Mouse (Mus musculus): Measurements from ENCODE around the gene Hnrnph2. TPM values are rescaled to one million over a fixed set of nuclear protein-coding genes. Genes with fewer than 3 reads are reported as not detected.

Hnrnph2 gene
- 277 TPM for polyA plus RNA-seq (2014; fragmentation: Illumina TruSeq; extraction: RNeasy Lipid Tissue Mini Kit (QIAGEN cat#74804); ENCODE audit: low read depth, low replicate concordance)

DNA sequence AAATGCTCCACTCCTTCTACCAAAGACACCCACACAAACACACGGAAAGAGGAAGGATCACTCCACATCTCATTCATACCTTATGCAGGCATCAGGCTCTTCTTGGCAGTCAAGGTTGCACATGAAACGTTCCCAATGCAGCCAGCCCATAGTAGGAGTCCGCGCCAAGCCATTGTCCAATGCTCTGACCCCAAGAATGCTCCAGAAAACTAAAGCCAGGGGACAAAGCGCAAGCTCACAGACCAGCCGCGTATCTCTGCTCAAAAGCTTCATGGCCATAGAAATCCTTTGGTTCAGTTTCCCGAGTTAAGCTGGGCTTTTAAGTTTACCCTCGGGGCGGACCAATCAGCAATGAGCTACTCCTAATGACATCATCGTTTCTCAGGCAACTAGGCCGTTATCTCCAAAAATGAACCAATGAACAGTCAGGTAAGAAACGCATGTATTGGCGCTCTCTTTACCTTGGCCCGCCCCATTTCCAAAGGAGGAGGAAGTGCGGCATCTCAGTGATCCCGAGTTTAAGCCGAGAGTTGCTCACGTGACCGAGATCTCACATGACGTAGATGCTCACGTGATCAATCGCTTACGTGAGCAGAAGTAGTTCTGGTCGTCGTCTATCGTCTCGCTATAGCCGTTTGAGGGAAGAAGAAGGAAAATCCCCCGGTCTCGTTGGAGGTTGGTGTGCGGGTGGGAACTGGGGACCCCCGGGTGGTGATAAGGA lies at the start of gene Hnrnph2, which contains the start of gene Gla:
Gene Hnrnph2, plus strand, starts transcription at position 521 of the 721 bp plus-strand sequence.
Gene Gla, minus strand, starts transcription at position 467 of the 721 bp plus-strand sequence.

DNA sequence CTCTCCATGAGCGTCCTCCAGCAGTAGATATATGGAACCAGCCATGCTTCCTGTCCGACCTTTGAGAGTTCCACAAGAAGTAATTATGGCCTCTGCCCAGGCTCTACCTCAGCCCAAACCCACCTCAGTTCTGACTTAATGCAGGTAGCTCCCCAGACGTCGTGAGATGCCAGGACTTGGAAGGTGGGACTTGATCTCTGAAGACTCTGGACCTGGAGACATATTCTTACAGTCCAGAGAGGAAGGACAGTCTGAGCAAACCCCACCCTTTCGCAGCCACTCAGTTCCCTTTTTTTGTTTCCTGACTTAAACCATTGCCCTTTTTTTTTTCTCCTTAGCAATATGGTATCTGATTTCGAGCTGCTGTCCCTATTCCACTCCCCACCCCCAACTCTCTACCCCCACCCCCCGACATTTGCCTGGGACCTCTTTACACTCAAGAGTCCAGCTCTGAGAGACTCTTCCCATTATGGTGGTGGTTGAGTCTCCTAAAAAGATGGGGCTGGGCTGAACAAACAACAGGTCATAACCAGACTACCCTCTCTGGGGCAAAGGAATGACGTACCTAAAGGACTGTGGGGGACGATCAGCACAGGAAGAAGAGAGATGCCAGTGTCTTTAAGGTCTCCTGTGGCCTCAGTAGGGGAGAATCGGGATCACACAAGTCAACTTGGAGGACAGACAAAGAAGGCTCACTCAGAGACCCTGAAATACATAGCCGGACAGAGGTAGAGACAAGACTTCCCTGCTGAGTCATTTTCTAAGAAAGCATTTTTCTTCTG lies 17.9 kb upstream of the Hnrnph2 start, which contains the start of gene Btk:
Gene Btk, minus strand, starts transcription at position 683 of the 782 bp plus-strand sequence.

DNA sequence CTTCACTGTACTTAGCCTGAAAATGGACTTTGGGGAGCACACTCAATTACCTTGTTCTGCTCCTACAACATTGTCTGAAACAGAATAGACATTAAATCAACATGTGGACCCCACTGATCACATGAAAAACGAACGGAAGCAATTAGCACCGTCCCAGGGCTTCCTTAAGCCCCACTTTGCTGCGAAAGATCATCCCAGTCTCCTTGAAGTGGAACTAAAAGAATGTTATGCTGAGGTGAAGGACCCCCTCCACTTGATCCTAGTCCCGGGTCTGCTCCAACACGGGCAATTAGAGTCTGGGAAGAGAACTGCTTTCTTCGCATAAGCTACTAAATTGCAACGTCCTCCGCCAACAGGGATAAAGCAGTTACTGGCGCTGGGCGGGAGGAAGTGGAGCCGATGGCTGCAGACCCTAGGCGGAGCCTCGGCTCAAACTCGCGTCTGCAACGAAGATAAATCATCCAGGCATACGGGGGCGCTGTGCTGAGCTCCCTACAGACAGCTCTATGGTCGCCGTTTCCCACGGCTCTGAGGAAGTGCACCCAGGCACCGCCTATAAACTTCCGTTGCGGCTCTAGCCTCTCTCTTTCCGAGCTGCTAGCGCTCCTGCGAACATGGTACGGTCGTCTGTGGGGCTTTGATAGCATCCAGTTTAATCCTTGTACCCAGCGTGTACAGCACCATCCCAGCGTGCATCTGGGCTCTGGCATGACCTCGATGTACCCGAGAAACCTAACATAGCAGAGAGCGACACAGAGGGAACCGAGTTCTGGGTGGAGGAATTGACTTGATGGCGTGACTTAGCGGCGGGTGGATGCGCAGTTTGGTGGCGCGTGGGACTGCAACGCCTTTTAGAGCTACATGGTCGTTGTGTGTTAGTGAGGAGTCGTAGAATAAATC lies 15.6 kb upstream of the Hnrnph2 start, which contains the start of gene Rpl36a:
Gene Rpl36a, plus strand, starts transcription at position 552 of the 900 bp plus-strand sequence.

Other genes starting within 250 kb of the Hnrnph2 start
- gene Drp2, start 196.6 kb upstream of the Hnrnph2 start, polyA plus RNA-seq (2014; fragmentation: Illumina TruSeq; extraction: RNeasy Lipid Tissue Mini Kit (QIAGEN cat#74804); ENCODE audit: low read depth, low replicate concordance) = 0.41 TPM
- not detected for gene Taf7l, start 124.7 kb upstream of the Hnrnph2 start, polyA plus RNA-seq (2014; fragmentation: Illumina TruSeq; extraction: RNeasy Lipid Tissue Mini Kit (QIAGEN cat#74804); ENCODE audit: low read depth, low replicate concordance)
- 147 TPM for gene Timm8a1, start 59.3 kb upstream of the Hnrnph2 start, polyA plus RNA-seq (2014; fragmentation: Illumina TruSeq; extraction: RNeasy Lipid Tissue Mini Kit (QIAGEN cat#74804); ENCODE audit: low read depth, low replicate concordance)
- 4.1 TPM for gene Btk, start 17.6 kb upstream of the Hnrnph2 start, polyA plus RNA-seq (2014; fragmentation: Illumina TruSeq; extraction: RNeasy Lipid Tissue Mini Kit (QIAGEN cat#74804); ENCODE audit: low read depth, low replicate concordance)
- 438 TPM for gene Rpl36a, start 15.5 kb upstream of the Hnrnph2 start, polyA plus RNA-seq (2014; fragmentation: Illumina TruSeq; extraction: RNeasy Lipid Tissue Mini Kit (QIAGEN cat#74804); ENCODE audit: low read depth, low replicate concordance)
- gene Gla, start 54 bp upstream of the Hnrnph2 start, polyA plus RNA-seq (2014; fragmentation: Illumina TruSeq; extraction: RNeasy Lipid Tissue Mini Kit (QIAGEN cat#74804); ENCODE audit: low read depth, low replicate concordance) = 16.2 TPM
- 17.9 TPM for gene Armcx4, start 85.3 kb downstream of the Hnrnph2 start, polyA plus RNA-seq (2014; fragmentation: Illumina TruSeq; extraction: RNeasy Lipid Tissue Mini Kit (QIAGEN cat#74804); ENCODE audit: low read depth, low replicate concordance)
- 56.6 TPM for gene Armcx1, start 116.8 kb downstream of the Hnrnph2 start, polyA plus RNA-seq (2014; fragmentation: Illumina TruSeq; extraction: RNeasy Lipid Tissue Mini Kit (QIAGEN cat#74804); ENCODE audit: low read depth, low replicate concordance)
- 10.7 TPM for gene Armcx6, start 150.2 kb downstream of the Hnrnph2 start, polyA plus RNA-seq (2014; fragmentation: Illumina TruSeq; extraction: RNeasy Lipid Tissue Mini Kit (QIAGEN cat#74804); ENCODE audit: low read depth, low replicate concordance)
- gene Armcx3, start 155.4 kb downstream of the Hnrnph2 start, polyA plus RNA-seq (2014; fragmentation: Illumina TruSeq; extraction: RNeasy Lipid Tissue Mini Kit (QIAGEN cat#74804); ENCODE audit: low read depth, low replicate concordance) = 128 TPM
- 68.6 TPM for gene Armcx2, start 208.0 kb downstream of the Hnrnph2 start, polyA plus RNA-seq (2014; fragmentation: Illumina TruSeq; extraction: RNeasy Lipid Tissue Mini Kit (QIAGEN cat#74804); ENCODE audit: low read depth, low replicate concordance)

All from adrenal gland, adult 10 weeks (tissue).